ENCODE assay signal across 9 mouse cellular contexts in genomic region chr17:13043846-13044673, GRCm38 (mm10). TPM values are rescaled to one million over a fixed set of nuclear protein-coding genes. Genes with fewer than 3 reads are reported as not detected.
DNase-seq lines count a peak whose midpoint lies in the region; ATAC-seq lines count a peak whose summit lies in the region.
"Not testable (repeated sequence)": the region's sequence is repeated elsewhere in the genome, so short reads cannot be mapped to it uniquely, and the experiment has no call there.
"Had no signal": no experiment of that assay in that cellular context is flagged by ENCODE, and none has a peak within 500 bp of the region (broad histone marks: within the 10 kb centered on the region; RNA-seq: fewer than 3 reads in every experiment).

No protein-coding gene starts in this region.

- H3K9me3 ChIP-seq in embryonic facial prominence, embryonic 11.5 days (replicated peaks; ENCODE audit: control insufficient read depth, low read length), result not testable (repeated sequence)

- H3K4me3 ChIP-seq in embryonic facial prominence, embryonic 11.5 days (ENCODE audit: low read depth, low read length), result not testable (repeated sequence)

- H3K36me3 ChIP-seq in embryonic facial prominence, embryonic 11.5 days (replicated peaks; ENCODE audit: control insufficient read depth, insufficient read depth, low read depth, low read length), result not testable (repeated sequence)

- not testable (repeated sequence) for H3K4me1 ChIP-seq in embryonic facial prominence, embryonic 11.5 days (ENCODE audit: control insufficient read depth, insufficient read depth, low read length)

- intact Hi-C loops in left cerebral cortex, postnatal 14 days (cut with DNase I), result not testable (repeated sequence)

- peak; percentile 80 for ATAC-seq in embryonic facial prominence, embryonic 11.5 days (replicated peaks; ENCODE audit: insufficient number of reproducible peaks, low FRiP score, low TSS enrichment, low read depth)
- peak; percentile 76 for ATAC-seq in megakaryocyte-erythroid progenitor cell, adult 5-6 weeks (replicated peaks; ENCODE audit: low FRiP score, low TSS enrichment, poor library complexity, severe bottlenecking)

- H3K9ac ChIP-seq in embryonic facial prominence, embryonic 11.5 days (replicated peaks; ENCODE audit: low read length), result not testable (repeated sequence)

- not testable (repeated sequence) for H3K27me3 ChIP-seq in embryonic facial prominence, embryonic 11.5 days (ENCODE audit: control insufficient read depth, insufficient read depth, low read length)

- H3K4me2 ChIP-seq in embryonic facial prominence, embryonic 11.5 days (ENCODE audit: low read depth, low read length), result not testable (repeated sequence)

- 13% methylated on average over 4 of the region's 4 CpGs for whole genome bisulfite sequencing in embryonic facial prominence, embryonic 11.5 days

- H3K27ac ChIP-seq in embryonic facial prominence, embryonic 11.5 days (replicated peaks; ENCODE audit: low read depth, low read length), result not testable (repeated sequence)

- DNase-seq in 416B (ENCODE audit: low read depth), result peak; percentile 69
- peak; percentile 59 for DNase-seq in adrenal gland, postnatal 14 days
- DNase-seq in embryonic facial prominence, embryonic 11.5 days (ENCODE audit: low spot score), result peak; percentile 66
- peak; percentile 41 to 62 for DNase-seq in heart, adult 18-20 months
- peak; percentile 40 for DNase-seq in kidney, adult 18-20 months
- peak; percentile 73 to 78 for DNase-seq in left cerebral cortex, postnatal 14 days (ENCODE audit: low spot score in 2 of 2)
- peak; percentile 75 to 77 for DNase-seq in right cerebral cortex, postnatal 10 days (ENCODE audit: low spot score in 2 of 2)

RNA-seq across cellular contexts. Expression of gene Gpr31b, which starts 8.0 kb away (rescaled TPM):
- not detected in 2 replicates for total RNA-seq in adrenal gland, postnatal 14 days (2021)
- not detected in 2 replicates for polyA plus RNA-seq in embryonic facial prominence, embryonic 11.5 days (2014; fragmentation: Nextera tagmentation; extraction: Ambion mirVana)
- under 1 TPM in 1 of 2 experiments, not detected in 1; 0.32 TPM for total RNA-seq in heart, adult 18-20 months (2021)
- under 1 TPM in 1 of 2 experiments, not detected in 1; 0.55 TPM for total RNA-seq in left cerebral cortex, postnatal 14 days (2021)
- total RNA-seq in megakaryocyte-erythroid progenitor cell, adult 5-6 weeks (2014; fragmentation: Nextera tagmentation), result not detected in 2 replicates
- not detected in 2 replicates for total RNA-seq in megakaryocyte-erythroid progenitor cell, adult 5-6 weeks (2017)
- polyA plus RNA-seq: C2C12 had no signal

RNA-seq across cellular contexts. Expression of gene Tcp10b, which starts 16.8 kb away (rescaled TPM):
- total RNA-seq in adrenal gland, postnatal 14 days (2021), result 0.30 and 0.45 TPM in 2 replicates
- not detected in 2 replicates for polyA plus RNA-seq in embryonic facial prominence, embryonic 11.5 days (2014; fragmentation: Nextera tagmentation; extraction: Ambion mirVana)
- not detected for total RNA-seq in heart, adult 18-20 months (2021)
- under 1 TPM in 1 of 2 experiments, not detected in 1; 0.23 TPM for total RNA-seq in left cerebral cortex, postnatal 14 days (2021)
- not detected in 2 replicates for total RNA-seq in megakaryocyte-erythroid progenitor cell, adult 5-6 weeks (2014; fragmentation: Nextera tagmentation)
- 0.23 TPM in 1 of 2 replicates, not detected in the other for total RNA-seq in megakaryocyte-erythroid progenitor cell, adult 5-6 weeks (2017)
- polyA plus RNA-seq: C2C12 had no signal

RNA-seq across cellular contexts. Expression of gene Sod2, which starts 37.4 kb away (rescaled TPM):
- total RNA-seq in adrenal gland, postnatal 14 days (2021), result 674 and 682 TPM in 2 replicates
- 89.6 and 97.7 TPM in 2 replicates for polyA plus RNA-seq in embryonic facial prominence, embryonic 11.5 days (2014; fragmentation: Nextera tagmentation; extraction: Ambion mirVana)
- total RNA-seq in heart, adult 18-20 months (2021), result 1,000 to 10,000 TPM; 1,031 to 1,107 TPM
- 100 to 1,000 TPM; 268 to 271 TPM for total RNA-seq in left cerebral cortex, postnatal 14 days (2021)
- 86.0 and 94.0 TPM in 2 replicates for total RNA-seq in megakaryocyte-erythroid progenitor cell, adult 5-6 weeks (2014; fragmentation: Nextera tagmentation)
- 95.3 and 124 TPM in 2 replicates for total RNA-seq in megakaryocyte-erythroid progenitor cell, adult 5-6 weeks (2017)

RNA-seq across cellular contexts. Expression of gene Wtap, which starts 50.1 kb away (rescaled TPM):
- 58.1 and 63.8 TPM in 2 replicates for total RNA-seq in adrenal gland, postnatal 14 days (2021)
- polyA plus RNA-seq in embryonic facial prominence, embryonic 11.5 days (2014; fragmentation: Nextera tagmentation; extraction: Ambion mirVana), result 151 and 158 TPM in 2 replicates
- 10 to 100 TPM; 30.2 to 34.1 TPM for total RNA-seq in heart, adult 18-20 months (2021)
- total RNA-seq in left cerebral cortex, postnatal 14 days (2021), result 10 to 100 TPM; 52.5 to 55.5 TPM
- 75.6 and 80.8 TPM in 2 replicates for total RNA-seq in megakaryocyte-erythroid progenitor cell, adult 5-6 weeks (2014; fragmentation: Nextera tagmentation)
- total RNA-seq in megakaryocyte-erythroid progenitor cell, adult 5-6 weeks (2017), result 367 and 387 TPM in 2 replicates
